Mouse (Mus musculus) embryonic fibroblast, embryonic 13.5 days (primary cell): ENCODE results near the gene Vmn2r96.

Source experiments
- CTCF ChIP-seq: IDR thresholded peaks from 2 replicates; pipeline ENCODE4 v1.5.1; 2011; ENCODE audit warnings: mild to moderate bottlenecking, control low read depth, low read length, moderate library complexity, borderline replicate concordance; ENCODE audit not compliant: insufficient read depth
- POLR2A ChIP-seq: IDR thresholded peaks from 2 replicates; pipeline ENCODE4 v1.6.1; 2011; ENCODE audit warnings: low read depth, mild to moderate bottlenecking, control low read depth, low read length, moderate library complexity

GRCm38 (mm10) chr17:18626532-18626931 is 53.6 kb downstream of the Vmn2r96 start:
- TF ChIP-seq CTCF (no peak), POLR2A (no peak)
